In genomic region chr16:38768386-38768785, GRCm38 (mm10) we compare ENCODE assay signal across 18 mouse cellular contexts. TPM values are rescaled to one million over a fixed set of nuclear protein-coding genes. Genes with fewer than 3 reads are reported as not detected.
DNase-seq lines count a peak whose midpoint lies in the region; TF ChIP-seq lines count a peak whose summit lies in the region.
"Had no signal": no experiment of that assay in that cellular context is flagged by ENCODE, and none has a peak within 500 bp of the region (broad histone marks: within the 10 kb centered on the region; RNA-seq: fewer than 3 reads in every experiment).

No protein-coding gene starts in this region.

- peak; percentile 41 for DNase-seq in cerebellum, postnatal 14 days
- no peak for DNase-seq in cerebellum, adult 18-20 months
- DNase-seq in layer of hippocampus, adult 2 months (ENCODE audit: low spot score in 2 of 2): no peak
- DNase-seq in layer of hippocampus, adult 9-11 months: no peak
- DNase-seq: adrenal gland, adult 2 months; adrenal gland, postnatal 10 days; adrenal gland, postnatal 25 days; cerebellum, adult 11 months; cerebellum, adult 8-10 months; cerebellum, adult 9-11 months; cerebellum, postnatal 36 days; embryo, embryonic 11 days had no signal

- peak overlapping the region; percentile 92 for H3K27ac ChIP-seq in layer of hippocampus, adult 2 months
- H3K27ac ChIP-seq: embryonic facial prominence, embryonic 13.5 days; embryonic facial prominence, embryonic 15.5 days; forebrain, embryonic 10.5 days; forebrain, embryonic 12.5 days had no signal

- H3K4me3 ChIP-seq in layer of hippocampus, adult 2 months: no peak overlapping the region
- H3K4me3 ChIP-seq: embryonic facial prominence, embryonic 13.5 days; embryonic facial prominence, embryonic 15.5 days; erythroblast, embryonic 14.5 days; forebrain, embryonic 10.5 days; forebrain, embryonic 12.5 days had no signal

- no peak for TF ChIP-seq CTCF in layer of hippocampus, adult 2 months (conservative IDR thresholded peaks at IDR 0.05)

RNA-seq across cellular contexts. Expression of gene B4galt4, which starts 26.3 kb away (rescaled TPM):
- total RNA-seq in layer of hippocampus, adult 2 months (2021): 10 to 100 TPM; 34.3 to 39.7 TPM
- total RNA-seq: MEL had no signal

RNA-seq across cellular contexts. Expression of gene Upk1b, which starts 31.7 kb away (rescaled TPM):
- 1 to 10 TPM; 1.6 to 1.7 TPM for total RNA-seq in layer of hippocampus, adult 2 months (2021)
- total RNA-seq: MEL had no signal

RNA-seq across cellular contexts. Expression of gene Arhgap31, which starts 55.3 kb away (rescaled TPM):
- 10 to 100 TPM; 17.9 to 18.5 TPM for total RNA-seq in layer of hippocampus, adult 2 months (2021)

Comparison
In these comparisons a context has a peak if more than half of its experiments do, and no peak if none do; other contexts are left out.
1. DNase-seq: peak in cerebellum, postnatal 14 days (2 of 2); none in cerebellum, adult 18-20 months (0 of 2), layer of hippocampus, adult 2 months (0 of 2) and layer of hippocampus, adult 9-11 months (single experiment).